Mouse (Mus musculus) heart, postnatal 0 days (tissue): ENCODE results near the gene Ifitm3.

Experiments
- CTCF ChIP-seq: IDR thresholded peaks from 2 replicates; pipeline ENCODE4 v1.5.1; 2016; ENCODE audit warnings: antibody characterized with exemption, control low read depth, low read depth
- EP300 ChIP-seq: IDR thresholded peaks from 2 replicates; pipeline ENCODE4 v1.6.1; 2016; ENCODE audit warnings: antibody characterized with exemption, low read depth

DNA sequence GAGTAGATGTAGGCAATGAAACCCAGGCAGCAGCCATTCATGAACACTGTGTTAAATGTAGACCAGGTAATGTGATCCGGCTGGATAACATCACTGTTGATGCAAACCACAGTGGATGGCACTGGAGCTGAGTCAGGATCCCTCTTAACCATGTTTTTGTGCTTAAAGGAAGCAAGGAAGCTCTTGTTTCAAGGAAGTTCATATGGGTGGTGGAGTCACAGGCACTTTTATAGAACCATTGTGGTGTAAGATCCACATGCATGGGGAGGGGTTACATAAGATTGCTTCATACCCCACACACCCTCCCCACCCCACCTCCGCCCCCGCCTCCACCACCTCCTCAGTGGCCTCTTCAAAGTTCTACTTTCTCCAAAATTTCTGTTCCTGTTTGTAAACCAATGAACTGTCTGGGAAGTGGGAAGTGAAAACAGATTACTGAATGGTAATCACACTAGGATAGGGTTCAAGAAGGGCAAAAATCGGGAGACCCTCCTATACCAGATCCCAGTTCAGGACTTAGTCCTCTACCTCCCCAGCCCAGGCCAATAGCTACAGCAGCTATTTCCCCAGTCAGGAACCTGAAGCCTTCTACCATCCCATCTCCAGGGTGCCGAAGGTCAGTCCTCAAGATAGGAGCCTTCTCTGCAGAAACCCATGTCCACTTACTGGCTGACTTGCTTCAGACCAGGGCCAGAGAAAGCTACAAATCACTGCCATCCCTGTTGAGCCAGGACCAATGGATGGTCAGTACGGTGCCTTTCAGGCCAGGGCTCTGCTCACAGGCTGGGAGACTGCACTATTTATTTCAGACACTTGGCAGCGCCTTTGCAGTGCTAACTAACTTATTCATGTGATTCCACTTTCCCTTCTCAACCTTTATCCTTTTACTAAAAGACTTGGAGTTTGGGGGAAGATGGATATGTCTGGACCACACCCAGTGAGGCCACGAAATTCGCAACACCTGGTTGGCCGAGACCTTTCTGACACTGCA, 6.4 kb upstream of the Ifitm3 start:
- TF ChIP-seq CTCF (no peak), EP300 (no peak)
